Mouse (Mus musculus) lung, postnatal 4 days (tissue): ENCODE data around the gene Clstn2.

Experiments used
- DNase-seq, 2 experiments: peaks; one replicate each; pipeline ENCODE4 v3.0.0; 2021

Clstn2 gene

DNA sequence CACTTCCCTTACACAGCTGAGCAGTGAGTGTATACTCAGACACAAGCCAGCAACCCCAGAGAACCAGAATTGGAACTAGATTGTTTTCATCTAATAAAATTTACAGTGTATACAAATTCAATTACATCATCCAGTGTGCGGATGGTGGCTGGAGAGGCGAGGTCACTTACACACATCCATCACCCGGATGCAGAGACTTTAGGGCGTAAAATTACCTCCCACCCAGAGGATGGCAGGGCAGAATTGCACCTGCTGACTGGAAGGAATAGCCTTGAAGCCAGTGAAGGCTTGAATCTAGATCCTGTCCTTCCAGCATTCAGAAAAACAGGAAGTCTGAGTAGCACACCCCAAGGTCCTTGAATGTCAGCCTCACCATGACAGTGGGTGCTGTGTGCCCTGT, 113.7 kb downstream of the Clstn2 start:
- no peak for DNase-seq

DNA sequence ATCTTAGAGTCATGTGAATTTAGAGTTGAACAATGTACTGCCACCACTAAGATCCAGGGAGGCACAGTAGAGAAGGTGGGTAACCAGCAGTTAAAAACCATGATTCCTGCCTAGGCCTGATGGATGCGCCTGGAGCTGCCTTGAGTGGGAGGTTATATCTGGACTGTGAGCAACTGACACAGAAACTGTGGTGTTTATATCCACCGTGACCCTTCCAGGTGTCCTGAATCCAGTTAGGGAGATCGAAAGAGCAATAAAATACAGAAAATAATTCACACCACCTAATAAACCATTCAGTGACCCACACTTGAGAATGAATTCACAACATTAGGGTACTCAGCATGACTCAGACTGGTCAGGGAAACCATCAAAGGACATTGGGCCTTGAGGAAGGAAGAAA, 141.6 kb downstream of the Clstn2 start:
- DNase-seq: no peak

DNA sequence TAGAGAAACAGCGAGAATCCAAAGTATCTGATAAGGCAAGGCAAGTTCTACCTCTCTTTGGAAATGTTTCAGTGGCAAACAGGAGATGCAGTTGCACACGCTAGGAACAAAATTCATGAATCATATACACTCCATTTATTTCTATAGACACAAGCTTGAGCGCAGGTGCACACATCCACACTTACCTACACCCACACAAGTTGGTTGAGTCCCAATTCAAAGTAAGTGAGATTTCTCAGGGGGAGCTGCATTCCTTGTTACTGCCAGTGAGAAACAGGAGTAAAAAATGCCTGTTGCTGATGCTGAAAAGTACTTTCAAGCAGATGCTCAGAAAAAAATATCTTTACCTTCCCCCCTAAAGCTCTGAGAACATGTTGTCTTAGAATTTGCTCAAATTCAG, 149.6 kb downstream of the Clstn2 start:
- no peak for DNase-seq

DNA sequence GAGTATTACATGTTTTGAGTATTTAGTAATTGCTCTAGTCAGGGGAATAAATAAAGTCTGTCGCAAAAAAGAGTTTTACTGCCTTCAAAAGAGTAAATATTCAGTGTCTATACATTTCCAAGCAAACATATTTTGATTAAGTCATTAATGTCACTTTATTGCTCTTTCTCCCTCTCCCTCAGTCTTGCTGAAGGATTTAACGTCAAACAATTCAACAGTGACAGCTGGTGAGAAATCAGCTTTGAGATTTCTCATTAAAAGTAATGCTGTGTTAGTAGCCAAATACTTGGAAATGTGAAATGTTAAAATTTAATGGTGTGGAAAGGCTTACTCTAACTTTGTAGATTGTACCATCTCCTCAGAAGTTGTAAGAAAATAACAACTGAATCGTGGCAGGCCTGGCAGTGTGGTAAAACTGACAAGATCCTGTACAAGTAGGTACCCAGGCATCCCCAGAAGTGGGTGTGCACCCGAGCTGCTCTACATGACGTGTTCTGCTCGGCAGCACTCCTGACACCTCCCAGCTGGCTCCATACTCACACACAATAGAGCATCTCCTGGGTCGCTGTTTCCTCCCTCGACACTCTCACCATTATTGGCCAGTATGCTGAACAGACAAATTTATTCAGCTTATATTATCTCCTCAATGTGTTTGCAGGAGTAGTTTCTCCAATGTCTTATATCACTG, 165.8 kb downstream of the Clstn2 start:
- DNase-seq: no peak

DNA sequence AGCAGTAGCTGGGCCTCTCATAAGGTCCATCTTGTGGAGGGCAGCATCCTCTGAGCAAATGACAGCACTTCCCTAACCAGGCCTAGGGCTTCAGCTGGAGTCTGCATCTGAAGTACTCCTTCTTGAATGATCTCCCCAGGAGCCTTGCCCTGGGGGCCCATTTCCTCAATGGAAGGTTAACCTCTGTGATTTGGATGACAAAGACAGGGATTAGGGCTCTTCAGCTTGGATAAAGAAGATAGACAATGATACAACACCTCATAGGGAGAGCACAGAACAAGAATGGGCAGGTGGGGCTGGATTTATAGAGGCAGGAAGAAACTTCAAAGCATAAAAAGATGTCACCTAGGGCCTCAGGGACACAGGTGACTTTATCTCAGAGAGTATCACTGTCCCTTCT, 180.1 kb downstream of the Clstn2 start:
- DNase-seq: no peak

DNA sequence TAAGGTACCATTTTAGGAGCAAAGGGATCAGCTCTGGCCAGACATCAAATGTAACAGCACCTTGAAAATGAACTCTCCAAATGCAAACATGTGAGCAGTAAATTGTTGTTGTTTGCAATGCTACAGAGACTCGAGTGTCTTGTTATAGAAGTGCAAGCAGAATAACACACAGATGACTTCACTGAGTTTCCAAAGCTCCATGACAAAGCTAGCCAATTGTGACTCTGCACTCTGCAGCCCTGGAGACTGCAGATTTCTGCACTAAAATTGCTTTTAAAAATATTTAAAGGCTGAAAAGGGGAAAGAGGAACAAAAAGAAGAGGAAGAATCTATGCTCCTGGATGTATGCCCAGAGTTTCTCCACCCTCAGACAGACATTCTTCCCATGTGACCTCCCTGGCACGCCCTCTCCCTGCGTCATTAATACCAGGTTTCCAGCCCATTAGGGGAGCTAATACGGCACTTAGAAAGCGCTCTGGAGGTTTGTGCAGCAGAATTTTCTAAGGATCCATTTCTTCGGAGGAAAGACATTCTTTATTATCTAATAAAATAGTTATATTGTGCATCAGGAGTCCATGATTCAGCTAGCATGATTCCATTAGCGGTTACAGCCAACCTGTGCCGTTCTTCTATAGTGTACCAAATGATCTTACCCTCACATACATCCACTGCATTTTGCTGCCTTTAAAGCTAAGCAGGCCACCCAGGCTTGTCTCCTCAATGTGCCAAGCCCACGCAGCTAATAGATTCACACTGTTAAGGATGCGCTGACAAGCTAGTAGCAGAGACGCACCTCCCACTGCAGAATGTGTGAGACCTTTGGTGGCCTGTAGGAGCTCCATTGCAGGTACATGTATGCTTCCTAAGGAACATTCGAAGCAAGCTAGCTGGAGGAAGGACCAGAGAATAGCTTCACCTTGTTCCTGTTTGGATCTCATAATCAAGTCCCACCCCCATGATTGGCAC, 184.8 kb downstream of the Clstn2 start:
- DNase-seq: peak in 1 of 2 experiments; percentile 24

DNA sequence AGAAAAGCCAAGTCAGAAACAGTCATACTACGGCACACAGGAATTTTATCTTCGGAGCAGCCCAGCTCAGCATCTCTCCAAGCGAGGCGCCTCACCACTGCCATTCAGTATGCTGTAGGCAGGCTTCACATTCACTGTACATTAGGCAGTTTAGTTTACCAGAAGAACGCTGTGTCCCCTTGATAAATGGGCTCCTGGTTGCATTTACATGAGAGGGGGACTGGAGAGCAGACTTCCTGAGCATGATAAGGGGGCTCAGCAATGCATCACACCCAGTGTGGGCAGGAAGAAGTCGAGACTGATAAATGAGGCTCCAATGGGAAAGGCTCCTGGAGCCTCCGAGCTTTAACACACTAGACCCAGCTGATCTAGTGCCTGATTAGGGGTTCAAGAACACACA, 190.9 kb downstream of the Clstn2 start:
- no peak for DNase-seq

DNA sequence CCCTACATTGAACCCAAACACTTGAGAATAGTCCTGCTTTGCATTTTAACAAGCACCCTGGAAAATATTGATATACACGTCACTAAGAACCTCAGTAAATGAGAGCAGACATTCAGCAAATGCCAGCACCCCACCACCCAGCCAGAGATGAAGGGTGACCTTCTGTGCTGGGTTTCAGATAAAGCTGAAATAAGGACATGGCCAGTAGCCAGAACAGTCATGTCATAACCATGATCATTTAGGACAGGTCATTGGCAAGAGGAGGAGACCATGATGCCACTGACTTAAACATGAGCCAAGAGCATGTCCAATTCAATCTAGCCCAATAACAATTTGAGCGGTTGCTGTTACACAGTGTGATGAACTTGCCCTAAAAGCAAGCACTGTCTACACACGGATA, 201.8 kb downstream of the Clstn2 start:
- no peak for DNase-seq

DNA sequence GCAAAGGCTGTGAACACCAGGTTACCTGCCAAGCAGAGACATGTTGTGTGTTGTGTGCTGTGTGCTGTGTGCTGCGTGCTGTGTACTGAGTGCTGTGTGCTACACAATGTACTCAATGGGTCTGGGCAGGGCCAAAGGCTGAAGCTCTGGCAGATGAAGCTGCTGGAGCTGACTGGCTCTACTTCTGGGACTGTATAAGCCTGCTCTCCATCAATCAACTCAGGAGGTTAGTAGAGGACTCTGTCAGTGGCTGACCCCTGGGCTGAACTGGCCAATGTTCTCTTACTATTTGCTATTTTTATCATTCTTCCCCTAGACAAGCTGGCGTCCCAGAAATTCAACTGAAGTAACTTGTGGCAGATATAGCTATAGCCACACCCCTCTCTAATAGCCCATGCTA, 203.1 kb downstream of the Clstn2 start:
- DNase-seq: no peak

DNA sequence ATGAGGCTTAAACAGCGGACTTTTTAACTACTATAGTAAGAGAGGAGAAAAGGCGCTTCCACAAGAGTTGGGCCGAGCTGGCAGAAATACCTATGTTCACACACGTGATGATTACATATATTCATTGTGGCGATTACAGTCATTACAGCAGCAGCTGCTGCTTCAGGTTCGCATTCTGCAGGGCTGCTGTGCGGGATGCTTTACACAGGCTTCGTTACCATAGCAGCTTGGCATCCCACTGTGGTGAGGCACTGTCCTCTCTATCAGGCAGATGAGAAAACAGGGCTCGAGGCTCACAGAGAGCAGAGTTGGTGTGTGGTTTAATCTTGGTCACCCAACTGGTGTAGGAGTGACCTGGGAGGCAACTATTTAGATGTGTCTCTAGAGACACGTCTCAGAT, 205.3 kb downstream of the Clstn2 start:
- no peak for DNase-seq

DNA sequence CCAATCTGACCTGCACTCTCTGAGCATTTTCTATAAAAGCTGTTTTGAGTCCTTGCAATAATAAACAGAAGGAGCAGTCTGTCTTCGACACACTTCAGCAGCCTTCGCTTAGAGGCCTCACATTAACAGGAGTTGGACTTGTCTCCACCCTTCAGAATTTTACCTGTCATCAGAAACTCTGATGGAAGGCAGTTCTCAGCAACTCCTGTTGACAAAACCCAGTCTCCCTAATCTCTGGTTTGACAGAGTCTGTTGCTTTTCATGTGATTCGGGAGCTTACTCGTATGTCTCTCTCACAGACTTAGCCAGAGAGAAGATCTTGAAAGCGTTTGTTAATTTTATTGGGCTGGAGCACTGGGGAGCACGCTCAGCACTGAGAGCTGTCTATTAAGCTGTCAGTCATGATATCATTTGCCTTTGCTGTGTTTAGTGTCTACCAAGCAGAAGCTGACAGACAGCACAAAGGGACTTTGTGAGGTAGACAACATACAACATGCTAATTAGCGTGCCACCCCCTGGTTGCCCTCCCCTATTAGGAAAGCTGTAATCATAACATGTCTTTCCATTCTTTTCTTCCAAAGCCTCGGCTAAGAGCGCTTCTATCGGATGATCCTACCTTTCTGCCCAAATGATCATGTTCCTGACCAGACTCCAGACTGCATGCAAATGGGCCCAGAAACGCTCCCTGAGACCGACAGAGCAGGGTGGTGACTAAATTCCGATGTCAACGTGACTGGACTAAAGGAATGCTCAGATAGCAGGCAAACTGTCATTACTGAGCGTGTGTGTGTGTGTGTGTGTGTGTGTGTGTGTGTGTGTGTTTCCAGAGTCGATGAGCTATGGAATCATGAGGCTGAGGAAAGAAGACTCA, 206.7 kb downstream of the Clstn2 start:
- no peak for DNase-seq

DNA sequence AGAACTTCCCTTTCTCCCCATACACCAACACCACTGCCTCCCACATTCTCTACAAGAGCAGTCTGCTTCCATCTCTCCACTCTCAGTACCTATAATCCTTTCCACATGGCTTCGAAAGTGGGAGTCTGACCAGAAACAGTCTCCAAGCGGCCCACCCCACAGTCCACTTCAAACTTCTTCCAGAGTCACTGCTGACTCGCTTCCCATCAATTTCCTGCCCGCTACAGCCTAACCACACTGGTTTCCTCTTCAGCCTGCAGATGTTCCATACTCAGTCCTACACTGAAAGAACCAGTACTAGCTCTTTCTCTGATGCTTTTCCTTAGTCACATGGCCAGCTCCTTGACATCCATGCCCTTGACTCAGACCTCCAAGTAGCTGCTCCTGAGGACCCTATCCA, 215.9 kb downstream of the Clstn2 start:
- no peak for DNase-seq

DNA sequence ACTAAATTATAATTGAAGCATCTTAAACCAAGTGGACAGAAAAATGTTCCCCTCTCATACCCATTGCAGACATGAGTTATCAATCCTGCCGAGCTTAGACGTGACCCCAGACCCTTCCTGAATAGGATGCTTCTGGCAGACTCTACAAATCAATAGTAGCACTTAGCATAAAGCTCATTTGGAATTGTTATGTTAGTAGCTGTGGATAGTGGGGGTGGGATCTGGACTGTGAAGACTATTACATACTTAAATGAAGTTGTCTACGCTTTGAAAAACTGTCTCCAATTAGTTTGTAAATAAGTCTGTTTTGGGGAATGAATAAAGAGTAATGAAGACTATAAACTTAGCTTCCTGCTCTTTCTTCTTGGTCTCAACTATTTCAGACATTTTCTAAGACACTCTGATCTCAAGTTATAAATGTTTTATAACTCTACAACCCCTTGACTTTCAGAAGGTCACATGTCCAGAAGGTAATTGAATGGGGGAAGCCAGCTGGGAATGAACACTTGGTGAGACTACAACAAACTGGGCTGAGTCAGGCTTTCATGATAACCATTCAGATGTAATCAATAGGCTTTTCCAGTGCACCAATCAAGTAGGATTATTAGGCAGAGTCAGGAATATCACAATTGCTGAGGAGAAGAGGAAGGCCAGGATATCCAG, 216.7 kb downstream of the Clstn2 start:
- DNase-seq: no peak

DNA sequence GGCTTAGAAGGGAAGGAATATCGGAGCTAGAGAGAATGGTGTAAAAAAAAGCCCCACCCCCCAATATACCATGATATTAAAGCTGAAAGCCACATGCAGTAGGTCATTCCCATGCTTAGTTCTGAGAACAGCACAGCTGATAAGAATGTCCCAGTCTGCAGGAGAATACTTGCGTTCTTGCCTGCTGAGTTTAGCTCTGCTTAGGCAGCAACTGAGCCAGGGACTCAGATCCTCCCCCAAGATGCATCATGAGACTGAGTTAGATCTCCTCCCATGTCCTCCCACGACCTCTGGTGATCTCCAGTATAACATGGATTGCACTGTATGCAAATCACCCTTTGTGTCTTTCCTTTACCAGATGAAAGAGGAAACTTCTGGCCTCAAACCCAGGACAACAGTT, 219.8 kb downstream of the Clstn2 start:
- no peak for DNase-seq

DNA sequence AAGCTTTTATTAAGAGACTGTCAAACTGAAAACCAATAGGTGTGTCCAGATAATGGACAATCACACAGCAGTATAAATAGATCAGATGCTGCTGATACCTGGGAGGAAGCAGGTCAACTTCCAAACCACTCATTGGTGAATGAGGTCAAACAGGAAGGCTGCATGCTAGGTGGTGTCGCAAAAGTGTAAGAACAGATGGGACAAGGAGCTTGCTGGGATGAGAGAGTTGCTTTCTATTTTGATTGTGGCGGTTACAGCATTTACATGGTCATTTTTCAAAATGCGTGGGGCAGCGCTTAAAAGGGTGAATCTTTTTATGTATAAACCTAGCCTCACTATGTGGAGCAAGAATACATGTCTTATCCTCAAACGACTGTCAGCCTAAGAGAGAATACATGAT, 225.9 kb downstream of the Clstn2 start:
- DNase-seq: no peak

DNA sequence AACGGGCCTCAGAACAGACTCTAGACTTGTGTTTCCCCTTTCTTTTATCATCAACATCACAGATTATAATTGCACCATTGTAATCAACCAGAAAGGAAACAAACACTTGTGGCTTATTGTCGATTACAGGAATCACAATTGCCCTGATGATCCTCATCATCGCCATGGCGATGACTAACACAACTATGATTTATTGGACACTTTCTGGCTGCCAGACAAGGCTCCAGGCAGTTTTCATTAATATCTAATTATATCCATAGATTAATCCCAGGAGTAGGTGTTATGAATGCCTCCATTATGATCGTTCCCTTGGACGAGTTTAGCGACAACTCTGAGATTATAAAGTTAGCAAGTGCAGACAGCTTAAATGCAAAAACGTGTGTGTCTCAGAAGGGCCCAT, 239.3 kb downstream of the Clstn2 start:
- DNase-seq: no peak

DNA sequence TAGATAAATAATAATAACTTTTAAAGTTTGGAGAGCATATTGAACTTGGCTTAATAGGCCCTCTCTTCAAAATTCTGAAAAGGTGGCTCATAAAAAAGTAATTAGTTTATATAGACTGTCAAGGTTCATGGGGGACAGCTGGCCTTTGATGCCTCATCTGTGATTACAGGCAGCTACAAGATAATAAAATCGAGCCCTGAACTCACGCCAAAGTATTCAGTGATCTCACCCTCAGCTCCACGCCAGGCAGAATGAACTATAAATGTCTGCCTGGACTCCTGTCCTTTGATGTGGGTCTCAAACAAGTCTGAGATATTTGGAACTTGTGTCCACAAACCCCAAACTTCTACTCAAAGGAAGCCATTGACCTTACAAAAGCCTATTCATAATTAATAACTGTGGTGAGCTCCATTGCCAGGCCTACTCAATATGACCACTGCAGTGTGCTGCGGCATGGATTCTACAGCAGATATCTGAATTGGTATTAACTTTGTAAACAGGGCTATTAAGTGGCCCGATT, 244.8 kb downstream of the Clstn2 start:
- no peak for DNase-seq

DNA sequence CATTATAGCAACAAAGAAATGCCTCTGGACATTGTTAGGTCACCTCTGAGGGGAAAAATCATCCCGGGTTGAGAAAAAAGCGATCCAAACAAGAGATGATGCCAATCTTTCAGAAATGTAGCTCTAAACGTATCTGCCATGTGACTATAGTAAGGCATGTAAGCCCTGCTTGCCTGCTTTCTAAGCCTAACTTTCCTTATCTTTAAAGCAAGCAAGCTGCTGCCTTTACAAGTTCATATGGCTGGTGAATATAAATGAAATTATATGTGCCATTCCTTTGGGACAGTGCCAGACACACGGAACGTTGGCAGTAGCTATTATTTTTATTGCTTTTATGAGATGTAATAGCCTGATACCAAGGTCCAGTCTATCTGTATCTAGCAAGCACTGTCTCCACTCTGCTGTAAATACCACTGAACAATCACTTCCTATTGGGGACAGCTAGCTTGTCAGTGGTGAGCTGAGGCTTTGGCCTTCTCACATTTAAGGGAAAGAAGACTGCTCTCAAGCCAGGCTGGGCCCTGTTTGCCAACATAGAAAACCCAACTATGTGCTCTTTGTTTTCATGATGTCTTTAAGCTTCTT, 252.9 kb downstream of the Clstn2 start:
- DNase-seq: no peak

DNA sequence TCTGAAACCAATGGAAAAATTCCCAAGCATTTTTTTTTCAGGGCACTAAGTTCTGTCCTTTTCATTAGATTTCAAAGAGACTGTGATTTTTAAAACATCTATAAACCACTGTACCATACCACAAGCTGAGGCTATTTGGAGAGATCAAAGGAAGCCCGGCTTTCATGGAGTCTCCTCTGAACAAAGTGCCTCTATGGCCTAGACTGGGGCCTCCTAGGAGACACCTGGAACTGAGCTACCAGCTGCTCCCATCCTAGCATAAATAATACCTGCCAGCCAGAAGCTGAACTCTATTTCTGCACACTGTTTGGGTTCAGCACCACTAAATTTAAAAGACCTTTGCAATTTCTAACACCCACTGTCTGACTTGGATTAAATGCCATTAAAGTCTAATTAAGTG, 257.2 kb downstream of the Clstn2 start:
- no peak for DNase-seq

DNA sequence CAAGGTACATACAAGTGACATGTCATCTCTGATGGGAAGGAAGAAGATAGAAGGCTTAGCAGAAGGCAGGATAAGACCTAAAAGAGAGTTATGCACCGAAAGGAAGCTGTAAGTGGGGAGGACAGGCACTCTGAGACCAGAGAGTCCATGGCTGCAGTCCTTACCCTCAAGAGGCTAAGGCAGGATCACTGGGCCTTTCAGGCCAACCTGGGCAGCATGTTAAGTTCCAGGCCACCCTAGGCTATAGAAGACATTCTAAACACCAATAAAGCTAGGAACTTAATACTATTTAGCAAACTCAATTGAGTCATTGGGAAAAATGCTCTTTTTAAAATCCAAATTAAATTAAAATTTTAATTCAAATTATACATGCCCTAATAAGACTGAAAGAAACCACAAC, 258.0 kb downstream of the Clstn2 start:
- DNase-seq: no peak

DNA sequence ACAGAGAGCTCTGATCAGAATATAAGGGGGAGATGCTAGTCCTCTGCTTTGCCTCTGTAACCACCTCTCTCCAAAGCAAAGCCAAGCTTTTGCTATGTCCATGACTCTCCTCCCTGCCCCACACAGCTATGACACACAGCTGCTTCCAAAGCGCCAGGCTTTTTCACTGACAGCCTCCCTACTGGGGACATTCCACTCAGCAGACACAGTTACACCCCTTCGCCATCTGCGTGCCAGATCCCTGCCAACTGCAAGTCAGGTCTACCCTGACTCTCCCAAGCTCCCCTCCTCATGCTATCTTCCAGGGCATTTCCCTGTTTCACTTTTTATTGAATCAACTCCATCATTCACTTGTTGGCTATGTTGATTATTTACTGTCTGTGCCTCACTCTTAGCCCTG, 259.1 kb downstream of the Clstn2 start:
- no peak for DNase-seq

DNA sequence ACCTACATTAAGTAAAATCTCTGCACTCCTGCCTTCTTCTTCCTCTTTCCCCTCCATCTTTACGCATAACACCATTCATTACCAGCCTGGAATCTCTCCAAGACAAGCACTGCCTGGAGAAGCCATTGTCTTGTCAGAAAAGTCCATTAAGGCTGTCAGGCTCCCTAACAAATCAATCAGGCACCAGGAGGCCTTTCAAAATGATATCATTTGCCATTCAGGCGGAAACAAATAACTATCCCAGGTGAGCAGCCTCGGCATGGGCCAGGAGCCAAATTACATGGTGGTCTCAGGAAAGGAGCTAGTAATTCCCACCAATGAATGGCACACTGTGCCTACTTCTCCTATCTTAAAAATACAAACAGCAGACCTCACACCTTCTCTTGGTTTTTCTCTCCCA, 260.6 kb downstream of the Clstn2 start:
- no peak for DNase-seq
